Mouse (Mus musculus) brain, embryonic 14.5 days (tissue): ENCODE measurements around the gene Sh2d5.
A peak's percentile ranks its signal among the peaks of the same experiment; 100 is the strongest.

Experiments used
- CTCF ChIP-seq: fragments of 200-500 bp; IDR thresholded peaks from 2 replicates; pipeline ENCODE4 v1.5.1; 2012; ENCODE audit warnings: inconsistent platforms, mild to moderate bottlenecking, moderate library complexity, borderline replicate concordance; ENCODE audit not compliant: insufficient read depth, insufficient read length; ENCODE audit errors: extremely low read depth
- POLR2A ChIP-seq: fragments of 200-500 bp; IDR thresholded peaks from 2 replicates; pipeline ENCODE4 v1.6.1; 2012; ENCODE audit warnings: mild to moderate bottlenecking, inconsistent platforms, borderline replicate concordance; ENCODE audit not compliant: poor library complexity, insufficient read depth, insufficient read length, severe bottlenecking; ENCODE audit errors: extremely low read depth

DNA sequence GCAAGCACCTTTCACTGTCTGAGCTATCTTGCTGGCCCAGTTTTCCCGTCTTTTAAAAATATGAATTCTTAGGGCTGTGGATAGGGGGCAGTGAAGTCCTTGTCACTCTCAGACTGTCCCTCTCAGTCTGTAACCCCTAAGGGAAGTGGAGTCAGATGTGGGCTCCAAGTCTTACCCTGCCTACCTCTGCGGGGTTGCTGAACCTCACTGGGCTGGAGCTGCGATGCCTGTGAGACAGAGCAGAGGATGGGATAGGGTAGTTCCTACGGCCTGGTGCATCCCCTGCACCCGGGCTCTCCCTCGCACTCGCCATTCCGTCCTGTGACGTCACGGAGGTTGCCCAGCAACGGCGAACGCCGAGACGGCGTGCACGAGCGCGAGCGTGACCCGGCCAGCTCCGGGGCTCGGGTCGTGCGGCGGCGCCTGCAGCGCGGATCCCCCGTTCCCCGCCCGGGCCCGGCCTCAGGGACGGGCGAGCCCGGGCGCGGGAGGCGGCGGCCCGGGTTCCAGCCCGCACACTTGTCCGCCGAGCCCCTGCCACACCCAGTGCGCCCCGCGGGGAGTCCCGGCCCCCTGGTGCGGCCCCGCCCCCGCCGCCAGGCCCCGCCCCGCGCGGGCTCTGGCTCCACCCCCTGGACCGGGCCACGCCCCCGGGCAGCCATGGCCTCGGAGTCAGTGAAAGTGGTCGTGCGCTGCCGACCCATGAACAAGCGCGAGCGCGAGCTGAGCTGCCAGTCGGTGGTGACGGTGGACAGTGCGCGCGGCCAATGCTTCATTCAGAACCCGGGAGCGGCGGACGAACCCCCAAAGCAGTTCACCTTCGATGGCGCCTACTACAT lies 11.9 kb downstream of the Sh2d5 start:
- no peak for TF ChIP-seq POLR2A
- TF ChIP-seq CTCF, result peak; percentile 37; the same call in 1 of the 2 replicates
